Mouse (Mus musculus): ENCODE measurements at regions not wholly inside any gene's neighbourhood (a gene's known extent, or its start where the extent isn't known, plus 50 kb on each side); places are given as distances from the start of the nearest gene placed in this dataset.

DNA sequence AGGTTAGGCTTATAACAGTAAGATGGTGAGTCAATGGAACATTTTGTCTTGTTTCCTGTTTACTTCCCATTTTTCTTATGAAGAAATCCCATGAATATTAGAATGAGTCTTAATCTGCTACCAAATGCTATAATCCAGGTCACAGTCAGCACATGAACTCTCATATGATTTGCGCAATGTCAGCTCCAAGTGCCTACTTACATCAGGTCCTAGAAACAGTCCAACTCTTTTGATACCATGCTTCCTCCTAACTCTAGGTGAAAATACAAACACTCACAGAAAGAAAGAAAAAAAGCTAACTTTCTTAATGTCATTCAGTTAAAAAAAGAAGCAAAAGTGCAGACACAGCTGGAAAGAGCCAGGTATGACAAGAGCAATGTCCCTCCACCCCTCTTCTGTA is 616.2 kb upstream of the Cited2 start:
- TF ChIP-seq CTCF (conservative IDR thresholded peaks at IDR 0.05; ENCODE audit: insufficient read depth, insufficient read length, low read depth, low read length) (no peak), POLR2A (IDR thresholded peaks at IDR 0.05; ENCODE audit: low read depth, low read length) (no peak)

Measured in kidney, adult 2 months (tissue).